In the genomic region with DNA sequence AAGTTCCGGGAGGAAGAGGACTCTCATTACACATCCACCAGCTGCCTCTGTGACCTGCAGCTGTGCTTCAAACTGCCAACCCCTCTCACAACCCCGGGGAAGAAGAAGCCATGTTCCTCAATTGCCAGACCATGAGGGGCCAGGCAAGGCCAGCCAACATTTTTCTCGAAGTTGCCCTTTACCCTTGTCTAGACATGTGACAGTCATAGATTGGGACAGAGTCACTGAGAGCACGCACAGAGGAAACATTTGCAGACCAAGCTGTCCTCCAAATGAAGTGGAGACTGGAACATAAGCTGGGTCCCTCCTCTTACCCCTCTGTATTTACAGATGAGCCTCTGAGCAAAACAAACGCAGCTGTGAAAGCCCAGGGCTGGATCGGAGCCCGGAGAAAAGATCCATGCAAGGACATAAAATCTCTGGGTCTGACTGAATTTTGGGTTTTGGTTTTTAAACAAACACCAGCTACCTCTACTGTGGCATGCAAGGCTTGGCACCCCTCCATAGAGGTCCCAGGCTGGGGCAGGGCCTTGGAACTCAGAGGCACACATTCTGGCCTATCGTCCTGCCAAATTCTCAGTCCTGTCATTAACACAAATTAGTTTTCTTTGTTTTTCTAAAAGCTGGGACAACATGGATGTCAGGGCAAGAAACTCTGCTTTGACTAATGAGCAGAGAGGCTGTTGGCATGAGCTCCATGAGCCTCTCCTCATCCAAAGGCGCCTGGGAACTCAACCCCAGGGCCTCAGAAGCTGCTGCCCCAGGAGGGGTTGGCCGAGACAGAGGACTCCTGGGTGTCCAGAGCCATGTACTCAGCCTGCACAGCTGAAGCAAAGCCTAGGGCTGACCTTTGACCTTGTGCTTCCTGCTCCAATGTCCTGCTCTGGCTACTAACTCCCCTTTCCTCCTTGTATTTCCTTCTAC, we compare ENCODE assay signal across 8 mouse cellular contexts. TPM values are rescaled to one million over a fixed set of nuclear protein-coding genes. Genes with fewer than 3 reads are reported as not detected.
DNase-seq lines count a peak whose midpoint lies in the region; ATAC-seq and TF ChIP-seq lines count a peak whose summit lies in the region.

No protein-coding gene starts in this region.

- WGBS in hindbrain, embryonic 10.5 days, result 83% methylated on average over 10 of the region's 10 CpGs
- 85% methylated on average over 10 of the region's 10 CpGs for WGBS in hindbrain, embryonic 11.5 days
- 54% methylated on average over 10 of the region's 10 CpGs for WGBS in heart, postnatal 0 days
- 46% methylated on average over 10 of the region's 10 CpGs for WGBS in lung, postnatal 0 days

- H3K4me3 ChIP-seq in hindbrain, embryonic 10.5 days, result no peak overlapping the region
- H3K4me3 ChIP-seq in hindbrain, embryonic 11.5 days (ENCODE audit: low read depth, low read length), result no peak overlapping the region
- no peak overlapping the region for H3K4me3 ChIP-seq in heart, postnatal 0 days (ENCODE audit: low read depth, low read length)
- H3K4me3 ChIP-seq in lung, postnatal 0 days (ENCODE audit: low read depth, low read length), result no peak overlapping the region

- H3K27ac ChIP-seq in hindbrain, embryonic 10.5 days, result peak overlapping the region; percentile 23; the same call in 1 of the 2 replicates
- no peak overlapping the region for H3K27ac ChIP-seq in hindbrain, embryonic 11.5 days (ENCODE audit: low read depth, low read length)
- peak overlapping the region; percentile 97 for H3K27ac ChIP-seq in heart, postnatal 0 days (ENCODE audit: low read depth)
- H3K27ac ChIP-seq in lung, postnatal 0 days (ENCODE audit: low read length), result peak overlapping the region; percentile 58

- no peaks in the 10 kb centered on the region for H3K9me3 ChIP-seq in hindbrain, embryonic 10.5 days
- H3K9me3 ChIP-seq in hindbrain, embryonic 11.5 days (ENCODE audit: control insufficient read depth, low read length), result no peaks in the 10 kb centered on the region
- no peaks in the 10 kb centered on the region for H3K9me3 ChIP-seq in heart, postnatal 0 days (replicated peaks; ENCODE audit: control insufficient read depth, low read length)
- H3K9me3 ChIP-seq in lung, postnatal 0 days (ENCODE audit: low read length), result no peaks in the 10 kb centered on the region

- TF ChIP-seq POLR2A in brain, embryonic 14.5 days (IDR thresholded peaks at IDR 0.05; ENCODE audit: borderline replicate concordance, extremely low read depth, insufficient read depth, insufficient read length, poor library complexity, severe bottlenecking), result no peak

- DNase-seq in hindbrain, embryonic 10.5 days (ENCODE audit: low spot score), result no peak
- DNase-seq in hindbrain, embryonic 11.5 days (ENCODE audit: low spot score), result no peak
- DNase-seq in brain, embryonic 14.5 days (ENCODE audit: low read depth), result peak; percentile 86
- no peak for DNase-seq in heart, postnatal 0 days (ENCODE audit: low spot score)
- DNase-seq in layer of hippocampus, adult 11-12 months (ENCODE audit: low spot score), result peak; percentile 76
- DNase-seq in lung, postnatal 0 days (ENCODE audit: low spot score), result peak; percentile 88
- peak; percentile 80 for DNase-seq in testis, postnatal 10 days (ENCODE audit: low spot score)
- no peak for DNase-seq in embryo, embryonic 10.5 days (ENCODE audit: low spot score)

- peaks cover 46% of the 10 kb centered on the region for H3K4me1 ChIP-seq in hindbrain, embryonic 10.5 days (replicated peaks)
- H3K4me1 ChIP-seq in hindbrain, embryonic 11.5 days (replicated peaks; ENCODE audit: control insufficient read depth, insufficient read depth, low read length), result no peaks in the 10 kb centered on the region
- peaks cover 56% of the 10 kb centered on the region for H3K4me1 ChIP-seq in heart, postnatal 0 days (ENCODE audit: control insufficient read depth, insufficient read depth)
- H3K4me1 ChIP-seq in lung, postnatal 0 days (ENCODE audit: insufficient read depth, low read depth, low read length), result peaks cover 32% of the 10 kb centered on the region; the same call in 1 of the 2 replicates

- no peak overlapping the region for H3K4me2 ChIP-seq in hindbrain, embryonic 11.5 days (replicated peaks; ENCODE audit: low read depth, low read length)
- H3K4me2 ChIP-seq in heart, postnatal 0 days (ENCODE audit: low read depth, low read length), result no peak overlapping the region
- no peak overlapping the region for H3K4me2 ChIP-seq in lung, postnatal 0 days (replicated peaks; ENCODE audit: low read depth, low read length)

- TF ChIP-seq CTCF in brain, embryonic 14.5 days (IDR thresholded peaks at IDR 0.05; ENCODE audit: borderline replicate concordance, extremely low read depth, insufficient read depth, insufficient read length), result no peak
- TF ChIP-seq CTCF in heart, postnatal 0 days (IDR thresholded peaks at IDR 0.05; ENCODE audit: low read depth), result no peak
- no peak for TF ChIP-seq CTCF in lung, postnatal 0 days (IDR thresholded peaks at IDR 0.05)

- no peak for TF ChIP-seq EP300 in heart, postnatal 0 days (IDR thresholded peaks at IDR 0.05; ENCODE audit: low read depth)
- TF ChIP-seq EP300 in lung, postnatal 0 days (IDR thresholded peaks at IDR 0.05), result no peak; the same call in 1 of the 2 replicates

- H3K36me3 ChIP-seq in hindbrain, embryonic 10.5 days, result peaks cover 92% of the 10 kb centered on the region
- H3K36me3 ChIP-seq in hindbrain, embryonic 11.5 days (ENCODE audit: control insufficient read depth, insufficient read depth, low read length), result peaks cover 9% of the 10 kb centered on the region
- H3K36me3 ChIP-seq in heart, postnatal 0 days (replicated peaks; ENCODE audit: control insufficient read depth, insufficient read depth, low read length), result peaks cover 62% of the 10 kb centered on the region
- peaks cover 28% of the 10 kb centered on the region for H3K36me3 ChIP-seq in lung, postnatal 0 days (ENCODE audit: insufficient read depth, low read length)

- no peak for ATAC-seq in hindbrain, embryonic 11.5 days (ENCODE audit: low FRiP score)
- ATAC-seq in heart, postnatal 0 days (ENCODE audit: insufficient read depth, low read depth), result no peak
- peak; percentile 81 for ATAC-seq in lung, postnatal 0 days

- H3K9ac ChIP-seq in hindbrain, embryonic 11.5 days (ENCODE audit: low read depth, low read length), result no peak overlapping the region
- no peak overlapping the region for H3K9ac ChIP-seq in heart, postnatal 0 days (replicated peaks; ENCODE audit: low read depth, low read length)
- H3K9ac ChIP-seq in lung, postnatal 0 days (replicated peaks; ENCODE audit: low read depth), result no peak overlapping the region

- H3K27me3 ChIP-seq in hindbrain, embryonic 10.5 days (ENCODE audit: insufficient read depth, poor library complexity, severe bottlenecking), result no peaks in the 10 kb centered on the region
- no peaks in the 10 kb centered on the region for H3K27me3 ChIP-seq in hindbrain, embryonic 11.5 days (ENCODE audit: control insufficient read depth, insufficient read depth, low read length)
- no peaks in the 10 kb centered on the region for H3K27me3 ChIP-seq in heart, postnatal 0 days (ENCODE audit: control insufficient read depth, insufficient read depth, low read length)
- no peaks in the 10 kb centered on the region for H3K27me3 ChIP-seq in lung, postnatal 0 days (replicated peaks; ENCODE audit: insufficient read depth, low read length)

RNA-seq across cellular contexts. Expression of a gene that starts 36.5 kb away (rescaled TPM):
- 0.40 TPM in 1 of 2 replicates, not detected in the other for polyA plus RNA-seq in hindbrain, embryonic 10.5 days (2016; fragmentation: Nextera tagmentation; extraction: Ambion mirVana)
- 0.21 and 0.29 TPM in 2 replicates for polyA plus RNA-seq in hindbrain, embryonic 11.5 days (2014; fragmentation: Nextera tagmentation; extraction: Ambion mirVana)
- 0.08 and 0.16 TPM in 2 replicates for polyA plus RNA-seq in brain, embryonic 14.5 days (2012; rRNA removed)
- total RNA-seq in heart, postnatal 0 days (2014; rRNA removed; ENCODE audit: low replicate concordance), result not detected in 2 replicates
- 0.26 TPM in 2 replicates for polyA plus RNA-seq in heart, postnatal 0 days (2015; fragmentation: Nextera tagmentation; extraction: Ambion mirVana)
- polyA plus RNA-seq in lung, postnatal 0 days (2015; fragmentation: Nextera tagmentation; extraction: Ambion mirVana), result 0.27 and 0.33 TPM in 2 replicates

RNA-seq across cellular contexts. Expression of a gene that starts 44.4 kb away (rescaled TPM):
- 216 and 245 TPM in 2 replicates for polyA plus RNA-seq in hindbrain, embryonic 10.5 days (2016; fragmentation: Nextera tagmentation; extraction: Ambion mirVana)
- polyA plus RNA-seq in hindbrain, embryonic 11.5 days (2014; fragmentation: Nextera tagmentation; extraction: Ambion mirVana), result 134 and 157 TPM in 2 replicates
- polyA plus RNA-seq in brain, embryonic 14.5 days (2012; rRNA removed), result 134 and 173 TPM in 2 replicates
- 120 and 139 TPM in 2 replicates for total RNA-seq in heart, postnatal 0 days (2014; rRNA removed; ENCODE audit: low replicate concordance)
- 135 and 171 TPM in 2 replicates for polyA plus RNA-seq in heart, postnatal 0 days (2015; fragmentation: Nextera tagmentation; extraction: Ambion mirVana)
- polyA plus RNA-seq in lung, postnatal 0 days (2015; fragmentation: Nextera tagmentation; extraction: Ambion mirVana), result 202 and 218 TPM in 2 replicates

RNA-seq across cellular contexts. Expression of a gene that starts 54.1 kb away (rescaled TPM):
- 0.97 and 4.0 TPM in 2 replicates for polyA plus RNA-seq in hindbrain, embryonic 10.5 days (2016; fragmentation: Nextera tagmentation; extraction: Ambion mirVana)
- polyA plus RNA-seq in hindbrain, embryonic 11.5 days (2014; fragmentation: Nextera tagmentation; extraction: Ambion mirVana), result 1.7 and 2.7 TPM in 2 replicates
- 30.7 and 31.2 TPM in 2 replicates for polyA plus RNA-seq in brain, embryonic 14.5 days (2012; rRNA removed)
- total RNA-seq in heart, postnatal 0 days (2014; rRNA removed; ENCODE audit: low replicate concordance), result 5.0 TPM in 1 of 2 replicates, not detected in the other
- 2.2 and 3.9 TPM in 2 replicates for polyA plus RNA-seq in heart, postnatal 0 days (2015; fragmentation: Nextera tagmentation; extraction: Ambion mirVana)
- polyA plus RNA-seq in lung, postnatal 0 days (2015; fragmentation: Nextera tagmentation; extraction: Ambion mirVana), result 2.2 and 3.0 TPM in 2 replicates

Comparison
In these comparisons a context has a peak if more than half of its experiments do, and no peak if none do; other contexts are left out.
1. DNase-seq: peak in brain, embryonic 14.5 days (single experiment), layer of hippocampus, adult 11-12 months (single experiment), lung, postnatal 0 days (single experiment) and testis, postnatal 10 days (single experiment); none in hindbrain, embryonic 10.5 days (single experiment), hindbrain, embryonic 11.5 days (single experiment), heart, postnatal 0 days (single experiment) and embryo, embryonic 10.5 days (single experiment).